Mouse (Mus musculus) c-Kit-positive CD71-positive TER-119-positive erythroid progenitor cells, embryonic 14.5 days (primary cell): ENCODE measurements around the gene Zfp239.
"Not testable (repeated sequence)": the region's sequence is repeated elsewhere in the genome, so short reads cannot be mapped to it uniquely, and the experiment has no call there.

Source experiments
- DNase-seq: peaks from one replicate; pipeline ENCODE4 v3.0.0-alpha.2; 2013; ENCODE audit warnings: low spot score

Gene Zfp239

GRCm38 (mm10) chr6:117861848-117862247 is at the start of gene Zfp239:
TSS of gene Zfp239 (plus strand) at chr6:117862100.
- DNase-seq = no peak

GRCm38 (mm10) chr6:117814681-117815080 is 47.2 kb upstream of the Zfp239 start:
- no peak for DNase-seq

- no peak for DNase-seq
These were observed 44.8 kb upstream of the Zfp239 start for GRCm38 (mm10) chr6:117817108-117817541.

- no peak for DNase-seq
These were observed 41.6 kb upstream of the Zfp239 start for GRCm38 (mm10) chr6:117820327-117820726.

GRCm38 (mm10) chr6:117825369-117825768 is 36.5 kb upstream of the Zfp239 start:
- peak; percentile 45 for DNase-seq

GRCm38 (mm10) chr6:117828273-117828672 is 33.6 kb upstream of the Zfp239 start:
- DNase-seq = no peak

- peak; percentile 82 for DNase-seq
These were observed 21.0 kb upstream of the Zfp239 start, which contains the start of gene Zfp637 for GRCm38 (mm10) chr6:117840686-117841510. TSS of gene Zfp637 (plus strand) at chr6:117841180.

GRCm38 (mm10) chr6:117841511-117841955 is 20.4 kb upstream of the Zfp239 start:
- peak; percentile 42 for DNase-seq

- no peak for DNase-seq
These were observed 17.3 kb upstream of the Zfp239 start for GRCm38 (mm10) chr6:117844597-117844996.

GRCm38 (mm10) chr6:117846671-117847070 is 15.2 kb upstream of the Zfp239 start:
- DNase-seq = not testable (repeated sequence)

- DNase-seq = no peak
These were observed 14.1 kb upstream of the Zfp239 start for GRCm38 (mm10) chr6:117847772-117848171.

- no peak for DNase-seq
These were observed 13.3 kb upstream of the Zfp239 start for GRCm38 (mm10) chr6:117848577-117848976.

- no peak for DNase-seq
These were observed 10.2 kb upstream of the Zfp239 start for GRCm38 (mm10) chr6:117851747-117852146.

GRCm38 (mm10) chr6:117857990-117858389 is 3.9 kb upstream of the Zfp239 start:
- no peak for DNase-seq

- no peak for DNase-seq
These were observed 565 bp downstream of the Zfp239 start for GRCm38 (mm10) chr6:117862465-117862864.

- DNase-seq = peak; percentile 73
These were observed 1.2 kb downstream of the Zfp239 start for GRCm38 (mm10) chr6:117862899-117863620.

GRCm38 (mm10) chr6:117863751-117864150 is 1.9 kb downstream of the Zfp239 start:
- no peak for DNase-seq

GRCm38 (mm10) chr6:117868187-117868586 is 6.3 kb downstream of the Zfp239 start:
- no peak for DNase-seq

- DNase-seq = no peak
These were observed 9.1 kb downstream of the Zfp239 start for GRCm38 (mm10) chr6:117871034-117871433.

GRCm38 (mm10) chr6:117873450-117873849 is 11.6 kb downstream of the Zfp239 start:
- not testable (repeated sequence) for DNase-seq

- DNase-seq = no peak
These were observed 12.9 kb downstream of the Zfp239 start for GRCm38 (mm10) chr6:117874621-117875281.

- peak; percentile 90 for DNase-seq
These were observed 17.0 kb downstream of the Zfp239 start for GRCm38 (mm10) chr6:117878700-117879407.
